Mouse (Mus musculus): ENCODE measurements at regions not wholly inside any gene's neighbourhood (a gene's known extent, or its start where the extent isn't known, plus 50 kb on each side); places are given as distances from the start of the nearest gene placed in this dataset.

DNA sequence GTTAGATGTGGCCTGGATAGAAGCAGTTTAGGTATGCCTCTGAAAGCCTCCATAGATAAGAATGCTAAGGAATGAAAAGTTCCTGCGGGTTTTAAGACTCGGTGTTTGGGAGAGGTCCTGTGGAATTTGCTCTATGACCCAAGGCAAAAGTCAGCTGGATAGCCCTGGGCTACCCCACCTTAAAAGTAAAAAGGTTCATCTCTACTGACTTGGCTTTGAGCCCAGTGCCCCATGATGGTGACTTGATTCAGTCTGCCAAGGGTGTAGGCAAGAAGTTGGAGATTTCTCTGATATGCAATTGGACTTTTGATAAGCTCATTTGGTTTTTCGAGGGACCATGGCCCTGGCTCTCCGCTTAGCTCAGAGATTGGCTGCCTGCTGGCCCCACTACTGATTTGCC, 78.8 kb upstream of the Herc3 start:
- no peak for DNase-seq (ENCODE audit: low spot score)

DNA sequence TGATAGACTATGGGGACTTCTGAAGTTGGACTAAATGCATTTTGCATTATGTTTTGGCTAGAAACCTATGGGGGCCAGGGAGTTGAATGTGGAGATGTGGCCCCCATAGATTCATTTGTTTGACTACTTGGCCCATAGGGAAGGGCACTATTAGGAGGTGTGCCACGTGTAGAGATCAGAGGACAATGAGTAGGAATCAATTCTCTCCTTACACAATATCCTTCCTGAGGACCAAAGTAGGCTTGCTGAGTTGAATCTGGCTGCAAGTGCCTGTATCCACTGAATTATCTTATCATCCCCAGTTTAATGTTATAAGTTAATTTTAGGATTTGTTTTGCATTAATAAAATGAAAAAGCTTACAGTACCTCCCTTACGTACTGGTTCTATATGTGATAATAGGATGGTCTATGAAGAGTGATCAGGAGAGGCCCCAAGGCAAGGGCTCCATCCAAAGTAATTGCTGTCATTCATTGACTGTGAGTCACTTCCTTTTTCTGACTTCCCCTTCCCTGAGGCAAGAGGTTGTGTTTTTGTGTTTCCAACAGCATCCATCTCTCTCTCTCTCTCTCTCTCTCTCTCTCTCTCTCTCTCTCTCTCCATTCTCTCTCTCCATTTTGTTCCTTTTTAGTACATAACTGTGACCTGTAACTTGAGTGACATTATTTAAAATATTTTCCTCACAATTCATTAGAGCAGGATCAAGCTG, 74.8 kb upstream of the Herc3 start:
- no peak for DNase-seq (ENCODE audit: low spot score)

DNA sequence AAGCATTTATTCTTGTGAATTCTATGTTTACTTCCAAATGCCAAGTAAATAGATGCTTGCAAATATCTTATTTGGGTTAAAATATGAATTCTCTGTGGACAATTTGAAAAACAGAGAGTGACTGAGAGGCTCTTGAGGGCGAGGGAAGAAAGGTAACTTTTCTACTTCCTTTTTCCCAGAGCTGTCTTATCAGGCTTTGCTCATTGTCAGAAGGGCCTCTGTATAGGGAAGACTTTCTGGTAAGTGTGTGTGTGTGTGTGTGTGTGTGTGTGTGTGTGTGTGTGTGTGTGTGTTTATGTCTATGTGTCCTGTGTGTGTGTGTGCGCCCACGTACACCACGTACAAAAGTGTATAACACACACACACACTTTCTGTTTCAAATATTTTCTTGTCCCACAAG, 73.9 kb upstream of the Herc3 start:
- DNase-seq (ENCODE audit: low spot score), result no peak

DNA sequence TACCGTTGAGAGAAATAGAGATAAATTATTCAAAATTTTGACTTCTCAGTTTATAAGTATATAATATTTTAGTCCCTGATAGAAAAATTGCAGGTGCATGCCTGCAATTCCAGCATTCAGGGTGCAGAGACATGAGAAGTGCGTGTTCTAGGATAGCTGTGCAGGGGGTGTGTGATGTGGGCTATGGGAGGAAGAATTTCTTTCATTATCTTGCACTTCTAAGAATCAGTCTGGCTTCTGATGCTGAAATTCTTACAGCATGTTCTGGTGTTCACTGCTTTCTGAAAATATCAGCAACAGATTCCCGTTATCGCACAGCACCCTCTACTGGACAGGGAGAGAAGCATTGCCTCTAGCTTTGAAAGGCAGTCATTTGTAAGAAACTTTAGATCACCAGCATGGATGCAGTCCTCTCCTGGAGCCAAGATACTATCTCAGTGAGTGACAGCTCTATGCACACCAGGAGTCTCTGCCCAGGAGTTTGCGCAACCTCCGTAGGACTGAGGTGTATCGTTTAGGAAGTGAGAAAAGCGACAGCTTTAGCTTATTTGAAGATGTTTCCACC, 60.5 kb upstream of the Herc3 start:
- DNase-seq (ENCODE audit: low spot score), result peak; percentile 94

DNA sequence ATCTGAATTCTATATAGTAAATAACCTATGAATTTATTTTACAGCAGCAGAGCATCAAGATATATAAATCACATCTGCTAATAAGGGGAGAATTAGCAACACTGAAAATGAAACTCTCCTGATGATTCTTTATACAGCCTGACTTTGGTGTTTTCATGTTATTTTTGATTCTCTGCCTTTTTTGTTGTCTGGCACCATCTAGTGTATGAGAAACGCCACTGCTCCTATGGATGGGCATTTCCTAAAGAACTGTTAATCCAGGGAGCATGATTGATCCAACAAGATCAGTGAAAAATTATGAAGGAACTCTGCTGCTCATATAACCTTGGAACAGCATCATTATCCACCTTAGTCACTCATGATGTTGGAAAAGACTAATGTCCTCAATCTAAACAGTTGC, 59.3 kb upstream of the Herc3 start:
- peak; percentile 82 for DNase-seq (ENCODE audit: low spot score)
